Mouse (Mus musculus): ENCODE results near the gene Trpm5. TPM values are rescaled to one million over a fixed set of nuclear protein-coding genes. Genes with fewer than 3 reads are reported as not detected.

The Trpm5 gene
- total and polyA plus RNA-seq, 3 experiments: 1.7 to 1.9 TPM; not detected in 1

GRCm38 (mm10) chr7:143067469-143067868, 27.0 kb downstream of the Trpm5 start:
- H3K4me1 ChIP-seq (ENCODE audit: control insufficient read depth in 1 of 2, insufficient read depth in 2 of 2, low read length in 2 of 2): peaks cover 0 to 19% of the 10 kb centered on the region in 2 experiments; a peak in 2 of 4 replicates

GRCm38 (mm10) chr7:143065692-143066091, 28.8 kb downstream of the Trpm5 start:
- Histone ChIP-seq H3K79me2 (ENCODE audit: control insufficient read depth, insufficient read depth, low read length, poor library complexity) (peaks cover 13% of the 10 kb centered on the region), H3K4me1 (ENCODE audit: control insufficient read depth in 1 of 2, insufficient read depth in 2 of 2, low read length in 2 of 2) (peaks cover 0 to 18% of the 10 kb centered on the region in 2 experiments; a peak in 2 of 4 replicates), H3K4me3 (ENCODE audit: control insufficient read depth in 1 of 2, insufficient read depth in 1 of 2, low read depth in 2 of 2, low read length in 2 of 2) (no peak overlapping the region), H3K9ac (ENCODE audit: control insufficient read depth, low read depth, low read length, poor library complexity, severe bottlenecking) (no peak overlapping the region), H3K36me3 (ENCODE audit: control insufficient read depth in 1 of 2, insufficient read depth in 2 of 2, low read length in 2 of 2) (peaks cover 2 to 6% of the 10 kb centered on the region in 2 experiments; a peak in 3 of 4 replicates), H3K27me3 (ENCODE audit: control insufficient read depth in 1 of 2, insufficient read depth in 2 of 2, low read length in 2 of 2) (no peaks in the 10 kb centered on the region), H3K27ac (ENCODE audit: control insufficient read depth, low read depth, low read length) (no peak overlapping the region), H3K9me3 (replicated peaks; ENCODE audit: insufficient read depth, low read length) (no peaks in the 10 kb centered on the region)
- DNase-seq (ENCODE audit: low read depth, low spot score): no peak
- TF ChIP-seq MAFK (IDR thresholded peaks at IDR 0.05; ENCODE audit: borderline replicate concordance, low read depth, low read length): no peak
- no peak for TF ChIP-seq CHD1 (IDR thresholded peaks at IDR 0.05; ENCODE audit: low read depth, low read length)
- no peak for TF ChIP-seq USF1 (IDR thresholded peaks at IDR 0.05; ENCODE audit: low read depth, low read length)
- TF ChIP-seq POLR2AphosphoS5 (IDR thresholded peaks at IDR 0.05; ENCODE audit: borderline replicate concordance, low read depth, low read length): no peak
- TF ChIP-seq SIN3A (IDR thresholded peaks at IDR 0.05; ENCODE audit: low read length): no peak
- no peak for TF ChIP-seq TCF12 (IDR thresholded peaks at IDR 0.05; ENCODE audit: low read depth, low read length)
- TF ChIP-seq KAT2A (conservative IDR thresholded peaks at IDR 0.05; ENCODE audit: low read depth, low read length): no peak
- no peak for TF ChIP-seq CTCF (IDR thresholded peaks at IDR 0.05 in 2 of 3, conservative IDR thresholded peaks at IDR 0.05 in 1 of 3; ENCODE audit: control insufficient read depth in 1 of 3, insufficient read depth in 1 of 3, low read depth in 2 of 3, low read length in 3 of 3, poor library complexity in 1 of 3, severe bottlenecking in 1 of 3)
- TF ChIP-seq MYC (IDR thresholded peaks at IDR 0.05; ENCODE audit: low read depth, low read length): no peak
- no peak for TF ChIP-seq GABPA (IDR thresholded peaks at IDR 0.05; ENCODE audit: low read depth, low read length)
- TF ChIP-seq ZMIZ1 (IDR thresholded peaks at IDR 0.05; ENCODE audit: low read depth, low read length): no peak

More at GRCm38 (mm10) chr7:143067469-143067868, 27.0 kb downstream of the Trpm5 start:
- Histone ChIP-seq H3K4me3 (ENCODE audit: control insufficient read depth in 1 of 2, insufficient read depth in 1 of 2, low read depth in 2 of 2, low read length in 2 of 2) (no peak overlapping the region), H3K9me3 (replicated peaks; ENCODE audit: insufficient read depth, low read length) (no peaks in the 10 kb centered on the region), H3K79me2 (ENCODE audit: control insufficient read depth, insufficient read depth, low read length, poor library complexity) (peaks cover 15% of the 10 kb centered on the region), H3K9ac (ENCODE audit: control insufficient read depth, low read depth, low read length, poor library complexity, severe bottlenecking) (no peak overlapping the region), H3K36me3 (ENCODE audit: control insufficient read depth in 1 of 2, insufficient read depth in 2 of 2, low read length in 2 of 2) (peaks cover 2 to 6% of the 10 kb centered on the region in 2 experiments; a peak in 3 of 4 replicates), H3K27ac (ENCODE audit: control insufficient read depth, low read depth, low read length) (no peak overlapping the region), H3K27me3 (ENCODE audit: control insufficient read depth in 1 of 2, insufficient read depth in 2 of 2, low read length in 2 of 2) (no peaks in the 10 kb centered on the region)
- TF ChIP-seq TBP (IDR thresholded peaks at IDR 0.05; ENCODE audit: low read depth, low read length) (no peak), GATA1 (IDR thresholded peaks at IDR 0.05; ENCODE audit: low read depth, low read length) (no peak)
- no peak for DNase-seq (ENCODE audit: low read depth, low spot score)

- peaks cover 2 to 14% of the 10 kb centered on the region in 2 experiments; a peak in 3 of 4 replicates for H3K36me3 ChIP-seq (ENCODE audit: control insufficient read depth in 1 of 2, insufficient read depth in 2 of 2, low read length in 2 of 2)
- no peak overlapping the region for H3K4me3 ChIP-seq (ENCODE audit: control insufficient read depth in 1 of 2, insufficient read depth in 1 of 2, low read depth in 2 of 2, low read length in 2 of 2)
- no peak for DNase-seq (ENCODE audit: low read depth, low spot score)
- no peaks in the 10 kb centered on the region for H3K9me3 ChIP-seq (replicated peaks; ENCODE audit: insufficient read depth, low read length)
- peaks cover 4 to 20% of the 10 kb centered on the region in 2 experiments for H3K4me1 ChIP-seq (ENCODE audit: control insufficient read depth in 1 of 2, insufficient read depth in 2 of 2, low read length in 2 of 2)
- peaks cover 1% of the 10 kb centered on the region for H3K79me2 ChIP-seq (ENCODE audit: control insufficient read depth, insufficient read depth, low read length, poor library complexity)
- TF ChIP-seq UBTF (IDR thresholded peaks at IDR 0.05; ENCODE audit: borderline replicate concordance, insufficient read depth, low read depth, low read length): no peak
- TF ChIP-seq ZNF384 (IDR thresholded peaks at IDR 0.05; ENCODE audit: low read depth, low read length): no peak
- TF ChIP-seq ELF1 (IDR thresholded peaks at IDR 0.05; ENCODE audit: low read depth, low read length): no peak
- no peak for TF ChIP-seq NELFE (IDR thresholded peaks at IDR 0.05; ENCODE audit: low read depth, low read length)
- TF ChIP-seq ZKSCAN1 (IDR thresholded peaks at IDR 0.05; ENCODE audit: low read depth, low read length): no peak
- TF ChIP-seq ZMIZ1 (IDR thresholded peaks at IDR 0.05; ENCODE audit: low read depth, low read length): no peak
- no peak for TF ChIP-seq ETS1 (IDR thresholded peaks at IDR 0.05; ENCODE audit: low read depth, low read length)
- no peak for TF ChIP-seq ZC3H11A (IDR thresholded peaks at IDR 0.05; ENCODE audit: low read depth, low read length)
- TF ChIP-seq MXI1 (IDR thresholded peaks at IDR 0.05; ENCODE audit: low read depth, low read length): no peak
- no peaks in the 10 kb centered on the region for H3K27me3 ChIP-seq (ENCODE audit: control insufficient read depth in 1 of 2, insufficient read depth in 2 of 2, low read length in 2 of 2)
- H3K9ac ChIP-seq (ENCODE audit: control insufficient read depth, low read depth, low read length, poor library complexity, severe bottlenecking): no peak overlapping the region
- no peak overlapping the region for H3K27ac ChIP-seq (ENCODE audit: control insufficient read depth, low read depth, low read length)
These were observed 30.2 kb downstream of the Trpm5 start for GRCm38 (mm10) chr7:143064226-143064625.

All from MEL (cell line).